Mouse (Mus musculus) ovary, postnatal 14 days (tissue): Measurements from ENCODE around the gene Map3k10.

Experiments used
- DNase-seq: peaks from one replicate; pipeline ENCODE4 v3.0.0; 2022; ENCODE audit warnings: low spot score

The Map3k10 gene

GRCm38 (mm10) chr7:27609285-27609684 lies 65.1 kb downstream of the Map3k10 start:
- no peak for DNase-seq

DNA sequence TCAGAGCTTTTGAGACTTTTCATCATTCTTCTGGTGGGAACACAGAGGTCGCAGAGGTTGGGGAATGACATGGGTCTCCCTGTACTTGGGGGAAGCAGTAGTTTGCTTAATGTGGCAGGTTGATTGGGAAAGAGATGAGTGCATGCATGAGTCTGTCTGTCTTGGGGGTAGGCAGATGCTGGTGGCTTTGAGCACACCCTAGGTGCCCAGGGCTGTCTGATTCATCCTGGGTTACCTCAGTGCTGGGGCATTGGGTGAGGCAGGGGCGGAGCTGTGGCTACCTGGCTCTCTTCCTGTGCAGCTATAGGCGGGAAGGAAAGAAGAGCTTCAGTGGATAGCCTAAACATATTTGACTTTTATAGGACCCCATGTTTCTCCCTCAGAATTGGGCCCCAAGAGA lies 66.3 kb downstream of the Map3k10 start:
- no peak for DNase-seq

DNA sequence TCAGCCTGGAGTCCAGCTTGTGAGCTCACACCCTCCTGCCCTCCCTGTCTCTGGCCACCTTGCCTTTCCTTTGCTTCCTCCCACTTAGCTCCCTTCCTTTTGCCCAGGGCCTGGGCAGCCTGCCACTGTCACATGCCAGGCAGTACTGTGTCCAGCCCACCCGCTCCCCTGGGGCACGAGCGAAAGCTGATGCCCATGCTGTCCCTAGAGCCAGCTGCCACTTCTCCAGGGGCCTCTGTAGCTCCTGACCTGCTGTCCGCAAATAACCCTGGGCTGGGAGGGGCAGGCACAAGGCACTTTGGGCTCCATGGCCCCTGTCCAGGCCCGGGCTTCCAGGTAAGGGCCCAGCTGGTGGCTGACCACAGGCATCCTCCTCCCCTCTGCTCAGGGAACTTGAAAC lies 66.8 kb downstream of the Map3k10 start:
- DNase-seq: peak; percentile 36

- no peak for DNase-seq
These were observed 67.7 kb downstream of the Map3k10 start for GRCm38 (mm10) chr7:27606481-27607254.
